Mouse (Mus musculus): Measurements from ENCODE around the gene Filip1l. TPM values are rescaled to one million over a fixed set of nuclear protein-coding genes. Genes with fewer than 3 reads are reported as not detected.

The Filip1l gene
- polyA plus RNA-seq, 1 experiment from 2014 or later = 2.3 TPM

DNA sequence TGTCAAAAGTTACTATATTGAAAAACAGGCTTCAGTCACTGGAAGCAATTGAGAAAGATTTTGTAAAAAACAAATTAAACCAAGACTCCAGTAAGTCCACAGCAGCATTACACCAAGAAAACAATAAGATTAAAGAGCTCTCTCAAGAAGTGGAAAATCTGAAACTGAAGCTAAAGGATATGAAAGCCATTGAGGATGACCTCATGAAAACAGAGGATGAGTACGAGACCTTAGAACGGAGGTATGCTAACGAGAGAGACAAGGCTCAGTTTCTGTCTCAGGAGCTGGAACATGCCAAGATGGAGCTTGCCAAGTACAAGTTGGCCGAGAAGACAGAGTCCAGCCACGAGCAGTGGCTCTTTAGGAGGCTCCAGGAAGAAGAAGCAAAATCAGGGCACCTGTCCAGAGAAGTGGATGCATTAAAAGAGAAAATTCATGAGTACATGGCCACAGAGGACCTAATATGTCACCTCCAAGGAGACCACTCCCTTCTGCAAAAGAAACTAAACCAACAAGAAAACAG lies 218.0 kb downstream of the Filip1l start:
- H3K4me2 ChIP-seq (replicated peaks) = no peak overlapping the region
- H3K27ac ChIP-seq (replicated peaks) = no peak overlapping the region
- no peak overlapping the region for H3K9ac ChIP-seq (replicated peaks)
- H3K36me3 ChIP-seq = no peaks in the 10 kb centered on the region
- H3K9me3 ChIP-seq = no peaks in the 10 kb centered on the region
- ATAC-seq (replicated peaks) = no peak
- 76% methylated on average over 5 of the region's 5 CpGs for WGBS
- H3K4me3 ChIP-seq = no peak overlapping the region
- H3K4me1 ChIP-seq = no peaks in the 10 kb centered on the region; the same call in 1 of the 2 replicates
- H3K27me3 ChIP-seq = no peaks in the 10 kb centered on the region

DNA sequence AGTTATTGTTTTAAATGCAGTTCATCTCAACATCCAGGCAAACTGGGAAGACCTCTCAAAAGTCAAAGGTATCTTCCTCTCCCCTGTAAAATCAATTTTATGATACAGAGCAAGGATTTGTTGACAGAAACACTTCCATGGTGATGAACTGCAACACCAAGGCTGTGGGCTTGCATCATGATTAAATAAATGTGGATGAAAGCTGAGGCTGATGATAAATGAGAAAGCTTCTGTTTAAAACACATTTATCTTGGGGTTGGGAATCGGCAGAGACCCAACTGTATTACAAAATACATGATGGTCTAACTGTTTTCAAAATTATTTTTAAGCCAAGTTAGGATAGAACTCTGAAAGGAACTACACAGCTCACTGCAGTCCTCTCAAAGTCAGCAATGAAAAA lies 220.9 kb downstream of the Filip1l start:
- Histone ChIP-seq H3K4me2 (replicated peaks) (no peak overlapping the region), H3K36me3 (no peaks in the 10 kb centered on the region), H3K27me3 (no peaks in the 10 kb centered on the region), H3K9me3 (no peaks in the 10 kb centered on the region), H3K27ac (replicated peaks) (no peak overlapping the region), H3K9ac (replicated peaks) (no peak overlapping the region), H3K4me3 (no peak overlapping the region), H3K4me1 (no peaks in the 10 kb centered on the region; the same call in 1 of the 2 replicates)
- WGBS = 92% methylated on average over 1 of the region's 1 CpGs
- ATAC-seq (replicated peaks) = no peak

DNA sequence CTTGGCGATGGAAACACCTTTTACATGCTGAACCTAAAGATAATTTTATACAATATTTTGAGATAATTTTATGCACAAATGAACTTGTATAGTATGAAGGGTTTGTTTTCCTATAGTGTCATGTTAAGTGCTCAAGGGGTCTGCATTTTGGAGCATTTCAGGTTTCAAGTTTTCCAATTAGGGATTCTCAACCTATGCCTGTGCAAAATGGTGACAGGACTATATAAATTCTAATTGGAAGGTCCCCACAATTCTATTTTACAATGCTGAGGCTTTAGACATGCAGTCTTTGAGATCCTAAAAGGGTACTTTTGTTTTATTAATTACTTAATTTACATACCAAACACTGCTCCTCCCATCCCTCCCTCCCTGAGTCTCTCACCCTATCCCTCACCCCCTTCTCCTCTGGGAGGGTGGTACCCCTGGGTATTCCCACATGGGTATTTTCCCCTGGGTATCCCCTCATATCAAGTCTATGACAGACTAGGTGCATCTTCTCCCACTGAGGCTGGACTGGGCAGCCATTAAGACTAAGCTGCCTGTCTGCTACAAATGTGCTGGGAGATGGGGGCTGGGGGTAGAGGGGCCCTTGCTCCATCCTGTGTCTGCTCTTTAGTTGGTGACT lies 223.0 kb downstream of the Filip1l start:
- no peak overlapping the region for H3K4me3 ChIP-seq
- no peaks in the 10 kb centered on the region for H3K9me3 ChIP-seq
- no peak overlapping the region for H3K9ac ChIP-seq (replicated peaks)
- WGBS = 56% methylated on average over 1 of the region's 1 CpGs
- no peaks in the 10 kb centered on the region; the same call in 1 of the 2 replicates for H3K4me1 ChIP-seq
- no peaks in the 10 kb centered on the region for H3K36me3 ChIP-seq
- peak; percentile 60; the same call in 1 of the 2 replicates for ATAC-seq (replicated peaks)
- no peaks in the 10 kb centered on the region for H3K27me3 ChIP-seq
- H3K4me2 ChIP-seq (replicated peaks) = no peak overlapping the region
- no peak overlapping the region for H3K27ac ChIP-seq (replicated peaks)

DNA sequence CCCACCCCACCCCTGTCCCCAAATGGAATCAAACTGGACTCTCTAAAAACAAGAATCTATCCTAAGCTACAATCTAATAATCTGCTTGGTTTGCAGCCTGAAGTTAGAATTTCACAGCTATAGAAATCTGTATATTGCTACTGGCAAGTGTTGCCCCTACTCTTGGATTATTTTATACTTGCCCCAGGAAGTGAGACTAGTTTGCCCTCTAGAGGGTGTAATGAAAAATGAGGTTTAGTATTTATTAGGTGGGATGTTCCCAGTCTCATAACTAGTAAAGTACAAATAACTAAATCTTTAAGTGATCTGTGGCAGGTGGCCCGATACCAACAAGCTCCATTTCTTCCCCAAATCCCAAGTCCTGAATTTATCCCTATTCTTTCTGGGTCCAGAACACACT lies 224.6 kb downstream of the Filip1l start:
- ATAC-seq (replicated peaks) = no peak
- Histone ChIP-seq H3K9me3 (no peaks in the 10 kb centered on the region), H3K9ac (replicated peaks) (no peak overlapping the region)

DNA sequence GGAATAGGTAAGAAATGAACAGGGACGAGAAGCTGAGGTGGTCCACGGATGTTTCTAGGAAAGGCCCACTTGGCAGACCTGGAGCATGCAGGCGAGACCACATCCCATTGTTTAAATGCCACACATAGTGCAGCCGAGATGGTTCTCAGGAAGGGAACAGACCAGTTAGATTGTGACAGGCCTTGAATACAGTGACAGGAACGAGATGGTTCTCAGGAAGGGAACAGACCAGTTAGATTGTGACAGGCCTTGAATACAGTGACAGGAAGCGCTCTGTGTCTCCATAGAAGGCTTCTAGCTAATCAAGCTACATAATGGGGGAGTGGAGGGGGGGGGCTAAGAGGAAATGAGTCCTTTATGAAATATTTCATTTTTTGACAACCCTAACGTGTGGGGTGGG lies 227.1 kb downstream of the Filip1l start:
- H3K4me2 ChIP-seq (replicated peaks) = no peak overlapping the region
- no peak overlapping the region for H3K27ac ChIP-seq (replicated peaks)
- H3K27me3 ChIP-seq = no peaks in the 10 kb centered on the region
- H3K4me1 ChIP-seq = no peaks in the 10 kb centered on the region; the same call in 1 of the 2 replicates
- H3K36me3 ChIP-seq = no peaks in the 10 kb centered on the region
- no peak overlapping the region for H3K4me3 ChIP-seq
- H3K9ac ChIP-seq (replicated peaks) = no peak overlapping the region
- no peaks in the 10 kb centered on the region for H3K9me3 ChIP-seq
- no peak for ATAC-seq (replicated peaks)
- WGBS = 69% methylated on average over 7 of the region's 7 CpGs

More for the DNA sequence above, 224.6 kb downstream of the Filip1l start:
- H3K36me3 ChIP-seq = no peaks in the 10 kb centered on the region
- H3K4me1 ChIP-seq = no peaks in the 10 kb centered on the region; the same call in 1 of the 2 replicates
- H3K4me3 ChIP-seq = no peak overlapping the region
- H3K27me3 ChIP-seq = no peaks in the 10 kb centered on the region
- no peak overlapping the region for H3K27ac ChIP-seq (replicated peaks)
- WGBS = 90% methylated on average over 1 of the region's 1 CpGs
- H3K4me2 ChIP-seq (replicated peaks) = no peak overlapping the region

DNA sequence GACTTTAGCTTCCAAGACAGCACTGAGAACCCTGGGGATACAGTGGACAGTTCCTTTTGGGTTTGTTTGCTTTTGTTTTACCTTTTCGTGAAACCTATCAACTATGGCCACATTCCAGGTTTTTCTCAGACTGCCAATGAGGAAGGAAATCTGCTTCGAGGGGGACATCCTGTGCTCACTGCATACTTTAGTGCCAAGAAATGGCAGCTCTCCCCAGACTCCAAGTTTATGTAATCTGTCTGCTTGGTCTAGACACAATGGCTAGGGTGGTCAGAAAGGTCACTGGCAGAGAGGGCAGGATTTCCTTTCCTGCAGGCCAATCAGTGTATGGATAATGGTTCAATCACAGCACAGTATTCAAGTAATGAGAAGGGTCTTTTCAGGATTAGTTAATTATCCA lies 229.1 kb downstream of the Filip1l start:
- Histone ChIP-seq H3K4me3 (no peak overlapping the region), H3K36me3 (no peaks in the 10 kb centered on the region), H3K9me3 (no peaks in the 10 kb centered on the region), H3K27ac (replicated peaks) (no peak overlapping the region), H3K9ac (replicated peaks) (no peak overlapping the region), H3K4me1 (no peaks in the 10 kb centered on the region), H3K27me3 (no peaks in the 10 kb centered on the region), H3K4me2 (replicated peaks) (no peak overlapping the region)
- ATAC-seq (replicated peaks) = no peak
- WGBS = 76% methylated on average over 2 of the region's 2 CpGs

DNA sequence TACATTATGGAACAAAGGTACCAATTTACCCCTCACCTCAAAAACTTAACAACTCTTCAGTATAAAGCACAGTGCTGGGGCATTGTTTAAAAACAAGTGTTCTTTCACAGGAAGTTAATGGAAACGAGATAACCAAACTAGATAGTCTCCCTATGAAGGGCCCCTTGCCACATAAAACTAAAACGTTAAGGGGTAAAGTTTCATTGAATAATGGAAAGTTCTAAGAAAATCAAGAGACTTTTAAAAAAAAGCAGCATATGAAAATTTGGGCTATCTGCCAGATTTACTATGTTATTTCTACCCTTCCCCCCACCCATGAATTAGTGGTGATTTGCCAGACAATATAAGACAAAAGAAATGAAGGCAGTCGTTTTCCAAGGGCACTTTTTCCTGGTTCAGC lies 232.3 kb downstream of the Filip1l start:
- no peaks in the 10 kb centered on the region for H3K27me3 ChIP-seq
- no peak overlapping the region for H3K27ac ChIP-seq (replicated peaks)
- no peak overlapping the region for H3K4me3 ChIP-seq
- H3K4me1 ChIP-seq = no peaks in the 10 kb centered on the region
- H3K9me3 ChIP-seq = no peaks in the 10 kb centered on the region
- no peak for ATAC-seq (replicated peaks)
- 44% methylated on average over 3 of the region's 3 CpGs for WGBS
- no peaks in the 10 kb centered on the region for H3K36me3 ChIP-seq
- no peak overlapping the region for H3K4me2 ChIP-seq (replicated peaks)
- H3K9ac ChIP-seq (replicated peaks) = no peak overlapping the region

DNA sequence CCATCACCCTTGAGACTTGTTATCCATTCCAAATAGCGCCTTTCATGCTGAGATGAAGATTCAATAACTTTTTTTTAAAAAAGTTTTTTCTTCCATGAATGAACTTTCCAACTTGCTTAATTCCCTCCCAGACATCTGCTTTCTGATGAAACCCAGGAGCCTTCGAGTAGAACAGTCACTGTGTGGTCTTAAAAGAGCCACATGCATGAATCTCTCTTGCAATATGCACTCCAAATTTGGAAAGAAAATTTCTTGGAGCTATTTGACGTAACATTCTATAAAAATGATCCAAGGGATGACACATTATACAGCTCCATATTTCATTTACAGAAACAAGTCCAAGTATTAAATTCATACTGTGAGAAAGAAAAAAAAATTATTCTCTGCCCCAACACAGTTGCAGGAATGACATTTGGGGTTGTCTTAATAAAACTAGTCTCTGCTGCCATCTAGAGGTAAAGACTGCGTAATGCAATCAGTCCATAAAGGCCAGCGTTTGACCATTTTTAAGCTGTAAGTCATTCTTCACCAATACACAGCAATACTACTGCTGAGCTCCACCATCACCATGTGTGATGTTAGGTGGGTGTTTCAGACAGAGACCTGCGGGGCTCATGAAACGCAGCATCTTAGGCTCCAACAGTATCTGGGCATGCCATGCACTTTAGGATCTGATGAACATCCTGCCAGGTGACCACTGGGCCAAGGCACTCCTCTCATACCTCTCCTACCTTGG lies 240.7 kb downstream of the Filip1l start:
- H3K27ac ChIP-seq (replicated peaks) = no peak overlapping the region
- H3K36me3 ChIP-seq = no peaks in the 10 kb centered on the region
- no peaks in the 10 kb centered on the region for H3K4me1 ChIP-seq
- peak; percentile 77 for ATAC-seq (replicated peaks)
- no peak overlapping the region for H3K4me3 ChIP-seq
- H3K4me2 ChIP-seq (replicated peaks) = no peak overlapping the region
- no peaks in the 10 kb centered on the region for H3K9me3 ChIP-seq
- 41% methylated on average over 7 of the region's 7 CpGs for WGBS
- H3K27me3 ChIP-seq = no peaks in the 10 kb centered on the region
- H3K9ac ChIP-seq (replicated peaks) = no peak overlapping the region

DNA sequence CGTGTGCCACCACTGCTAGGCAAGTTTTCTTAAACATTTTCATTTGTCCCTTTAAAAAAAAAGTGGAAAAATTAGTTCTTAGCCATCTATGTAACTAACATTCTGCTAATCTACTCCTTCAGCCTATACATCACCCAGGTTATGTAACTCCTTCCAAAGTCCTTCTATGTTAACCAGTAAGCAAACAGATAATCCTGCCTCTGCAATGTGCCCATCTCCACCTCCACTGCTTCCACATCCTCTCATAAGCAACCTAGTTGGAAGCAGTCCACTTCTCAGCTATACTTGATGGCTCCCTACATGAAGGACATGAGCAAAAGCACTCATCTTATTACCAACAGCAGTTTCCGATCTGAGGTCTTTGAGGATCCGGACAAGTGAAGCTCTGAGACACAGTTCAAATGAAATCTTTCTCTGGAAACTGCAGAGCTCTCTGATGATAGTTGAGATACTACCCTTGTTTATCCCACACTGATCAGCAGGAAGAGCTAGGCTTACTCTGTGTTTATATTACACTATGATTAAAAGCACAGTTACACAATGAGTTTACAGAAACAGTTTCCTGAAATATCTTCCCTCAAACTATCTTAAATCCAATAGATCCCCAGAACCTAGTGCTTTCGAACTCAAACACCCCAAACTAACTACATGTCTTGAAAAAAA lies 244.5 kb downstream of the Filip1l start:
- Histone ChIP-seq H3K27ac (replicated peaks) (no peak overlapping the region), H3K9ac (replicated peaks) (no peak overlapping the region), H3K36me3 (no peaks in the 10 kb centered on the region), H3K4me2 (replicated peaks) (no peak overlapping the region), H3K4me1 (no peaks in the 10 kb centered on the region), H3K4me3 (no peak overlapping the region), H3K27me3 (no peaks in the 10 kb centered on the region), H3K9me3 (no peaks in the 10 kb centered on the region)
- no peak for ATAC-seq (replicated peaks)
- 90% methylated on average over 4 of the region's 4 CpGs for WGBS

DNA sequence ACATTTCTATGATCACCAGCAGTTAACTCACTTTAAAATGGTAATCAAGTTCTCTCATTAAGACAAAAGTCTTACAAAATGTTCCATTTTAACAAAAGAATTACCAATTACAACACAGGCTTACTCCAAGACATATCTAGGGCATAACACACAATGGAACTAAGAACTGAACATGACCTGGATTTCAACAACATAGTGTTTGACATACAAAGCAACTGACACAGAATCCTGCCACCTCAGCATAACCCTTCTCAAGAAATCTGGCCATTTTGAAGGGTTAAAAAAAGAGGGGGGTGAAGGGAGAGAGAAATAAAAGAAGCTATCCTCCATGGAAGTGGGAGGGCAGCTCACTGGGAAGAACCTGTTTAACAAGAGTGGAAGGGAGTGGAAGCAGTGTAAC lies 248.1 kb downstream of the Filip1l start:
- peaks cover 6% of the 10 kb centered on the region for H3K4me1 ChIP-seq
- no peaks in the 10 kb centered on the region for H3K27me3 ChIP-seq
- H3K4me2 ChIP-seq (replicated peaks) = no peak overlapping the region
- H3K9me3 ChIP-seq = no peaks in the 10 kb centered on the region
- no peak for ATAC-seq (replicated peaks)
- no peak overlapping the region for H3K9ac ChIP-seq (replicated peaks)
- H3K4me3 ChIP-seq = no peak overlapping the region
- H3K27ac ChIP-seq (replicated peaks) = no peak overlapping the region
- H3K36me3 ChIP-seq = no peaks in the 10 kb centered on the region

DNA sequence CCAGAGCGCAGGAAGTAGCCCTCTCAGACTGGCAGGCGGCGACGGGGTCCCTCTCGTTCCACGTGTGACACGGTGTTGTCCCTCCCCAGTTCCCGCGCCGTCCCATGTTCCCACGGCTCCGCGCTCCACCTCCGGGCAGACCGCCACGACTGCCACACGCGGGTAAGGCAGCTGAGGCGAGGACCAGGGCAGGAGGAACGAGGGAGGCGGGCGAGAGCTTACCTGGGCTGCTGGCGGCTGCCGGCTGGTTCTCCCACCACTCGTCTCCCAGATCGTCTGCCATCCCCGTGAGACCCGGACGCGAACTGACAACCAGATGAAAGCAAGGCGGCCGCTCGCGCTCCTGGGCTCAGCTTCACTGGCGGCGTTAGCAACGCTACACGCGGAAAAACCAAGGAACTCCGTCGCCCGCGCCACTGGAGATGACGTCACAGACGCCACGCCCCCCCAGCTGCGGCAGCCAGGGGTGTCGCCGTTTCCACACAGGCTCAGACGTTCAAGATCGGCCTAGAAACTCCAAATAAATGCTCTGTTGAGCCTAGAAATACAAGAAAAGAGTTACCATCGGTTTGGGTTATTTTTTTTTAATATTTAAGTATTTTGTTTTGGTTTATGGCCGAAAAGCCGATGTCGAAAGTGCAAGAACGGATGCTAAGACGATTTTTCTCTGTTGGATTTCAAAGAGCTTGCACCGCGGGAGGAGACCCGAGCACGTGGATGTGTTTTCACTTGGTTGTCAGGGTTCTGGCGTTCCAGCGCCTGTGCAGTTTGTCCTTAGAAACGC lies 253.7 kb downstream of the Filip1l start, which contains the start of gene Cmss1:
TSS of gene Cmss1 (minus strand) at position 421 of the 784 bp plus-strand sequence.
- Histone ChIP-seq H3K4me2 (replicated peaks) (peak within 1 kb of the TSS; percentile 78), H3K9ac (replicated peaks) (peak within 1 kb of the TSS; percentile 56), H3K9me3 (no peaks in the 10 kb centered on the region), H3K27ac (replicated peaks) (peak within 1 kb of the TSS; percentile 77), H3K36me3 (no peaks in the 10 kb centered on the region), H3K4me1 (peaks cover 13% of the 10 kb centered on the region), H3K4me3 (peak within 1 kb of the TSS; percentile 66), H3K27me3 (no peaks in the 10 kb centered on the region)
- ATAC-seq (replicated peaks) = peak; percentile 94
- WGBS = under 1% methylated on average over 64 of the region's 64 CpGs
